Mouse (Mus musculus): ENCODE results near the gene Fhl2.

The Fhl2 gene

DNA sequence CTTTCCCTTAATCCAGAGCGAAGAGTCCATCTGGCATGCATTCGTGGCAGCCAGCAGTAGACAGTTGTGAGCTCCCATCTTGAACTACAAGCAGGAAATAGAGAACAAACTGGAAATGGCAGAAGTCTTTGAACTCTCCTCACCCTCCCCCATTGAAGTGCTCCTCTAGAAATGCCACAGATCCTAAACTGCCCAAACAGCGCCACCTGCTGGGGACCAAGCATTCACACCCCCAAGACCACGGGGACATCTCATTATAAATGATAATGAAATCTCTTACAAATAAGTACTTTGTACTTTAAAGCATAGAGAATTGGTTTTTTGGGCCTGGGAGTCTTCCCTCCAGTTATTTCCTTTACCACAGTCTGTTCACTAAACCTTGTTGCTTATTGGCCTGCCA lies 86.2 kb downstream of the Fhl2 start:
- no peak for DNase-seq (ENCODE audit: low read depth, low spot score)

DNA sequence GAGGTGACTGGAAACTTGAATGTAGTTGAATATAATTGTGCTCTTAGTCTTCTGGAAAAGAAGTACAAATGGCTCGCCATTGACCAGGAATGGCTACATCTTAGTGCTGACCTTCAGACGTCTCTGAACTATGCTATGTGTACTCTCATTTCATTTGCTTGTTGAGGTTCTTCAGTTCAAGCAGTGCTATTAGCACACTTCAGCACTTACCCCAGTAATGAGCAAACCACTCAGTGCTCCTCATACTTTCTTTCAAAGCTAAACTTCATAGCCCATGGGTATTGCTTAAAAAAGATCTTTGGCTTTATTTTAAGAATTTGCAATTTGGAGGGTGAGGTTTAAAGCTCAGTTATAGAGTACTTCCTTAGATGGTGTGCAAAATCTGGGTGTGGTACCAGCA lies 88.1 kb downstream of the Fhl2 start:
- DNase-seq (ENCODE audit: low read depth, low spot score), result no peak

DNA sequence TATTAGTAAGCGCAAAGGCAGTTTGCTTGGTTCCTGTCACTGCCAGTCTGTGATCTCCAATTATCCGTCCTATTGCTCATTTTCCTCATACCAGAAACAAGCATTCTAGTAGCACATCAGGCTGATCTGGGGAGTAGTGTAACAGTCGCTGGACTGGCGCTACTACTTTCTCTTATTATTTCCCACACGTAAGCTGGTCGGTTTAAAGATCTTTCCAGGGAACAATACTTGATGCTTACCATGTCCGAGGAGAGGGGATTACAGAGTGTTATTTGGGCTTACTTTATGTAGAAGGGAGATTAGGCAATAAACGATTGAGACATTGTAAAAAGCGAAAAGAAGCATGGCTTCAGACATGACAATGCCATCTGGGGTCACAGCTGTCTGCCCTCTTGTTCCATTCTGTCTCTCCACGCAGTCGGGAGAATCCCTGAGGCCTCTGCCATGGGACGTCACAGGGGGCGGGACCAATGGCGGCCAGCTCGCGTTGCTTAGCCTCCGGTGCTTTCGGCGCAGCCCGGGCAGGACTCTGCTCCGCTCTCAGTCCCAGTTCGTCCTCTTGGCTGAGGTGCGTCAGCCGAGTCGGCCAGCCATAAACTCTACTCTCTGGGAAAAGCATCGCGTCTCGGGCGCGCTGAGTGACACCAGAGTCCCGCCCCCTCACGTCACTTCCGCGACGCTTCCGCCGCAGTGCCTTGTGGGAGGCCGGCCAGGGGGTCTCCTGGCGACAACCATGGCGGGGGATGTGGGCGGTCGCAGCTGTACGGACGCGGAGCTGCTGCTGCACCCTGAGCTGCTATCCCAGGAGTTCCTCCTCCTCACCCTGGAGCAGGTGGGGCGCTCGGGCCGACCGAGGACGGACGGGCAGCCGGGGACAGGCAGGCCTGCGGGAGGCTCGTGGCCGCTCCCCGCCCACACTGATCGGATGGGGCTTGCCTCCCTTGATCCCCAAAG lies 98.5 kb downstream of the Fhl2 start, which contains the start of the genes Tgfbrap1 and AI597479:
TSS of gene Tgfbrap1 (minus strand) at position 607 of the 954 bp plus-strand sequence.
TSS of gene AI597479 (plus strand) at position 680 of the 954 bp plus-strand sequence.
- DNase-seq (ENCODE audit: low read depth, low spot score), result peak; percentile 83

DNA sequence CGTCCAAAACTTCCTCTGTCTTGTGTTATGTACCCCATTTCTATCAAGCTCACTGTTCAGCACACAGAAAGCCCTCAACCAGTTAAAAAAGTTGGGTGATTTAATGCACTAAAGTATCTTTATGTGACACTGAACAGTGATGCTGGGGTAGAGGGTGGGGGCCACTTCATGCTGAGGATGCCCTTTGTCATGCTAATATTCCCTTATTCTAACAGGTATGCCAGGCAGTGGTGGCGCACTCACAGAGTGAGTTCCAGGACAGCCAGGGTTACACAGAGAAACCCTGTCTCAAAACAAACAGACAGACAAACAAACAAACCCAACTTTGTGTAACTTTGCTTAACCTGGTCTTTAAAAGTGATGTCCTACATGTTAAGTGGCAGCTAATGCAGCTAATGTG lies 102.6 kb downstream of the Fhl2 start:
- no peak for DNase-seq (ENCODE audit: low read depth, low spot score)

DNA sequence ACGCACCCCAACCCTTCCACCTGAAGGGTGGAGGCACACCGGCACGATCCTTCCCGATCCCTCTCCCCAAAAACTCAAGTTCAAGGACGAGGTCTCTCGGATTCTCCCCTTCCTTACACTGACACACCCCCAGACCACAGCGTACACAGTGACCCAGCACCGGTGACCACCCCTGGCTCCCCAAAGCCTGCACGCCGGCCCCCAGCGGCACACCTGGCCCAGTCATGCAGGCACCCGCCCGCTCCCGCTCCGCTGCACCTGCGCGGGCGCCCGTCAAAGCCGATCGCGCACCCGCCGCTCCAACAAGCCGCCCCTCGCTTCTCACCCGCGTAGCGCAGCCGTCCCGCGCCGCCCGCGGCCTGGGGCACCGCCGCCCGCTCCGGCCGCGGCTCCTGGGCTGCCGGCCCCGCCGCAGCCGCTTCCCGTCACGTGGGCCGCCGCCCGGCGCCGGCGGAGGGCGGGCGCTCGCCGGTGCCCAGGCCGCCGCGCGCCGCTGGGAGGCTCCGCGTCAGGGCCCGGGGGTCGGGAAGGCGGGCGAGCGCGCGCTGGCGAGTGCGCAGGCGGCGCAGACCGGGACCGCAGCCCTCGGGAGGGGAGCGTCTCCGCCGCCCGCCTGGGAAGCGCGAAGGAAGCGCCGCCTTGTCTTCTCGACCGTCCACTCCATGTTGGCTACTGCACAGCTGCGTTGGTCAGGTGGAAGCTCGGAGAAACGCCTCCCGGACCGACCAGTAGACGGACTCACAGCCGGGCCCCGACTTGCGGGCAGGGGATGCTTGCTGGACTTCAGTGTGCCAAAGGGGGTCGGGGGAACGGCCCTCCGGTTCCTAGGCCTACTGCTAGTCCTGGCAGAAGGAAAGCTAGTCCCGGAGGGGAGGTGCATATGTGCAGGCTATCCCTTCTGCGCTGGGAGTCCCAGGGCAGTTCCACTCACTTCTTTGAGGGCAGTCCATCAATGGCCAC lies 104.4 kb downstream of the Fhl2 start:
- DNase-seq (ENCODE audit: low read depth, low spot score), result no peak

DNA sequence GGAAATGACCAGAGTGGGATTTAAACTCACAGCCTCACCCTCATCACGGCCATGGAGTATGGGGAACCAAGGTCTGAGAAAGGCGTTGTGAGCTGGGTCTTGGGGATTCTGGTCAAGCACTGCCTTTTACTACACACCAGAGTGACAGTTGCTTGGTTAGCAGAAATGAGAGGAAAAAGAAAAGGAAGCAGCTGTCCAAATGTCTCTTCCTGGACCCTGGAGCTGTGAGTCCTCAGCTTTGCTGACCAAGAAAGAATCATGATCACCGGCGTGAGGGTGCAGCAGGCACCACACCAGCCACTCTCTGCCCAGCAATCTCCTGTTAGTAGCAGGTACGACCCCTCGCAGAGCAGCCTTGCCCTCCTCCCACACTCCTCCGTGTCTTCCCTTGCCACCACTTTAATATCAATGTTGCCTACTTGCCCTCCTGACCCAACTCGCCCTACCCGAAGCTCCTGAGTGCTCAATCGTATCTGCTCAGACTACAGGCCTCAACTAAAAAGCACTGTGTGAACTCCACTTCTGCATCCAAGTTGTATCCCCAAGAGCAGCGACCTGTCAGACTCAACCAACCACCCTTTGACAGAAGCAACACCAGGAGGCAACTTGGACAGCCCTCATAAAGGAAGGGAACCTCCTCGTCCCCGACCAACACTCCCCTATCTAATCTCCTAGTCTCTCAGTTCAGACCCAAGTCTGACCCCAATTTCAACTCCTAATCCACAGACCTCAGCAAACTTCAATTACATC lies 105.3 kb downstream of the Fhl2 start:
- DNase-seq (ENCODE audit: low read depth, low spot score), result no peak

DNA sequence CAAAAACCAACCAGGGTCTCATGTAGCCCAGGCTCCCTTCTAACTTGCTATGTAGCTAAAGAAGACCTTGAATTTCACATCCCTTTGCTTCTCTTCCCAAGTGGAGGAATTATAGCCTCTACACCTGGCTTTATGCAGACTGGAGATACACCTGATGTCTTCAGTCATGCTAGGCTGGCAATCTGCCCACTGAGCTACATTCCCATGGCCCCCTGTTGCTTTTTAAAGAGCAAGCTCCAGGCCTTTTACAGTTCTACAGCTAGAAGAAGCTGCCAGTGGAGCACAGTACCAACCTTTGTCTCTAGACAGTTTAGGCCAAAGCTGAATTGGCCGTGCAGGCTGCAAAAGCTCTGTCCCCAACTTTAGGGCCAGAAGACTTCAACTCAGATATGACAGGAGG lies 106.4 kb downstream of the Fhl2 start:
- DNase-seq (ENCODE audit: low read depth, low spot score), result no peak

DNA sequence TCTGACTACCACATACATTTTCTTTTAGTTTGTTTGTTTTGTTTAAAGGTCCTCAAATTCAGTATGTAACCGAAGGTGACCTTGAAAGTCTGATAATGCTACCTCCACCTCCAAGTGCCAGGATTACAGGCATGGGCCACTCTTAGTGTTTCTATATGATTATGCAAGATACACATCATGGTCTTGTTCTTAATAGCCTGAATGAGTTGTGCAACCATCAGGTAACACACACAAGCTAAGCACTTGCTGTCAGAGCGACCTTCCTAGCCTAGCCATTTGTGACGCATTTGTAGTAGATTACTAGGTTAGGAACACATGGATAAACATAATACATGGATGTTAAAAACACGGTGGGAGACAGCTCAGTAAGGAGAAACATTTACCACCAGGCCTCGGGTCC lies 113.8 kb downstream of the Fhl2 start:
- no peak for DNase-seq (ENCODE audit: low read depth, low spot score)

DNA sequence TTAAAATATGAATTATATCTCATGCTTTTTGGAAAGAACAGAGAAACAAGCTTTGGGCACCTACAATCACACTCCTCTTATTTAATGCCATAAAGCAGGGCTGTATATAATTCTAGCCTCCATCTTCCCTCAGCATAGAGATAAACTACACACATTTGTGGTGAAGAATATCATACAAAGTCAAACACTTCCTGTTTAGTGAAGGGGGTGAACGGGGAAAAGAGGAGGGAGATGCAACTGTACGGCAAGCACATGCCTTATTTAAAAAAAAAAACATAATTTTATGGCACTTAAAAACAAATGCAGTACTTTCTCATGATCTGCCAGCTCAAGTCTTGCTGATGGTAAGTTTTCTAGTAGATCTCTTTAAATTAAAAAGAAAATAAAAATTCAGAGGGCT lies 118.7 kb downstream of the Fhl2 start:
- DNase-seq (ENCODE audit: low read depth, low spot score), result no peak

DNA sequence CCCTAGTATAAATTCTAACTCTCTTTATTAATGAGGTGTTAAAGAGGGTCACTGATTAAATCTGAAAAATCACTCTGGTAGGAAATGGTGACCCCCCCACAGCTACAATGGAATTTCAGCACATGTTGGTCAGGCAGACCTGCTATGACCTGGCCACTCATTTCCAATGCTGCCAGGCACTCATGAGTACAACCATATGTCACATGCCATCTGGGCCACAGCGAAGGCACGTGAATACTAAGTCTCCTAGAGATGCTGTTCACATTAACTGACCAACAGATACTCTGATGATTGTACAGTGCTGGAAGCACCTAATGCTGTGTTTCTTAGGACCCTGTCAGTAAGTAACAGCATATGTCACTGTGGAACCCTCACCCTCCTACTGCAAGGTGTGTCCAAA lies 122.0 kb downstream of the Fhl2 start:
- no peak for DNase-seq (ENCODE audit: low read depth, low spot score)
